ENCODE assay signal across 10 mouse cellular contexts in genomic region chrX:164398456-164398855, GRCm38 (mm10). TPM values are rescaled to one million over a fixed set of nuclear protein-coding genes. Genes with fewer than 3 reads are reported as not detected.
DNase-seq lines count a peak whose midpoint lies in the region; ATAC-seq and TF ChIP-seq lines count a peak whose summit lies in the region.
"Had no signal": no experiment of that assay in that cellular context is flagged by ENCODE, and none has a peak within 500 bp of the region (broad histone marks: within the 10 kb centered on the region; RNA-seq: fewer than 3 reads in every experiment).

No protein-coding gene starts in this region.

- no peaks in the 10 kb centered on the region for H3K4me1 ChIP-seq in hindbrain, embryonic 14.5 days (replicated peaks; ENCODE audit: control insufficient read depth, insufficient read depth, low read length)
- no peaks in the 10 kb centered on the region for H3K4me1 ChIP-seq in hindbrain, embryonic 10.5 days (replicated peaks)
- H3K4me1 ChIP-seq in spleen, adult 2 months (ENCODE audit: control insufficient read depth, insufficient read depth, insufficient read length), result no peaks in the 10 kb centered on the region
- H3K4me1 ChIP-seq: lung, embryonic 15.5 days had no signal

- WGBS in hindbrain, embryonic 14.5 days, result 60% methylated on average over 3 of the region's 3 CpGs
- WGBS in hindbrain, embryonic 10.5 days, result 64% methylated on average over 3 of the region's 3 CpGs
- WGBS in spleen, adult 2 months, result 67% methylated on average over 3 of the region's 3 CpGs

- peak; percentile 1; the same call in 1 of the 2 replicates for TF ChIP-seq CTCF in spleen, adult 2 months (IDR thresholded peaks at IDR 0.05; ENCODE audit: extremely low read depth, insufficient read depth, insufficient read length, insufficient replicate concordance)

- no peaks in the 10 kb centered on the region for H3K27me3 ChIP-seq in hindbrain, embryonic 14.5 days (ENCODE audit: control insufficient read depth, insufficient read depth, low read length)
- peaks cover 18% of the 10 kb centered on the region; the same call in 1 of the 2 replicates for H3K27me3 ChIP-seq in hindbrain, embryonic 10.5 days (ENCODE audit: insufficient read depth, poor library complexity, severe bottlenecking)
- no peaks in the 10 kb centered on the region for H3K27me3 ChIP-seq in spleen, adult 2 months (ENCODE audit: control insufficient read depth, insufficient read depth, low read length)
- H3K27me3 ChIP-seq: lung, embryonic 15.5 days had no signal

- H3K4me3 ChIP-seq in hindbrain, embryonic 14.5 days (replicated peaks; ENCODE audit: low read length), result no peak overlapping the region
- no peak overlapping the region for H3K4me3 ChIP-seq in hindbrain, embryonic 10.5 days
- H3K4me3 ChIP-seq in spleen, adult 2 months (ENCODE audit: extremely low read depth, insufficient read depth, insufficient read length), result no peak overlapping the region
- H3K4me3 ChIP-seq: lung, embryonic 15.5 days had no signal

- ATAC-seq in hindbrain, embryonic 14.5 days (ENCODE audit: low FRiP score), result no peak; the same call in 1 of the 2 replicates

- H3K9ac ChIP-seq in hindbrain, embryonic 14.5 days, result no peak overlapping the region
- H3K9ac ChIP-seq: lung, embryonic 15.5 days had no signal

- H3K27ac ChIP-seq in hindbrain, embryonic 14.5 days, result no peak overlapping the region
- H3K27ac ChIP-seq in hindbrain, embryonic 10.5 days, result no peak overlapping the region
- no peak overlapping the region for H3K27ac ChIP-seq in spleen, adult 2 months (ENCODE audit: insufficient read depth, low read length)
- H3K27ac ChIP-seq: lung, embryonic 15.5 days had no signal

- H3K4me2 ChIP-seq in hindbrain, embryonic 14.5 days (replicated peaks), result no peak overlapping the region
- H3K4me2 ChIP-seq: lung, embryonic 15.5 days had no signal

- TF ChIP-seq POLR2A in spleen, adult 2 months (IDR thresholded peaks at IDR 0.05; ENCODE audit: low read depth, low read length), result no peak

- DNase-seq in hindbrain, embryonic 14.5 days (ENCODE audit: low spot score), result peak; percentile 59
- DNase-seq in hindbrain, embryonic 10.5 days (ENCODE audit: low spot score), result no peak
- DNase-seq in spleen, adult 2 months (ENCODE audit: low read depth in 1 of 2, low spot score in 2 of 2), result no peak
- DNase-seq in spleen, adult 18-20 months, result no peak
- DNase-seq in forelimb bud, embryonic 11.5 days (ENCODE audit: low read depth, low spot score), result peak; percentile 19
- no peak for DNase-seq in adrenal gland, postnatal 10 days
- DNase-seq in kidney, postnatal 4 days, result no peak
- DNase-seq in thymus, postnatal 14 days, result no peak

- H3K9me3 ChIP-seq in hindbrain, embryonic 14.5 days (ENCODE audit: control insufficient read depth, low read length), result no peaks in the 10 kb centered on the region
- no peaks in the 10 kb centered on the region for H3K9me3 ChIP-seq in hindbrain, embryonic 10.5 days
- H3K9me3 ChIP-seq: lung, embryonic 15.5 days had no signal

- H3K36me3 ChIP-seq in hindbrain, embryonic 14.5 days (replicated peaks; ENCODE audit: control insufficient read depth, insufficient read depth), result no peaks in the 10 kb centered on the region
- H3K36me3 ChIP-seq in hindbrain, embryonic 10.5 days, result no peaks in the 10 kb centered on the region
- H3K36me3 ChIP-seq in spleen, adult 2 months (ENCODE audit: control insufficient read depth, insufficient read depth, low read length), result no peaks in the 10 kb centered on the region
- H3K36me3 ChIP-seq: lung, embryonic 15.5 days had no signal

RNA-seq across cellular contexts. Expression of gene Piga, which starts 21.1 kb away (rescaled TPM):
- 5.3 and 6.1 TPM in 2 replicates for polyA plus RNA-seq in hindbrain, embryonic 14.5 days (2014; fragmentation: Nextera tagmentation; extraction: Ambion mirVana)
- polyA plus RNA-seq in hindbrain, embryonic 10.5 days (2016; fragmentation: Nextera tagmentation; extraction: Ambion mirVana), result 12.1 and 19.1 TPM in 2 replicates
- 1.8 and 2.2 TPM in 2 replicates for polyA plus RNA-seq in spleen, adult 2 months (2012; rRNA removed)
- total RNA-seq in adrenal gland, postnatal 10 days (2021), result 1 to 10 TPM; 8.5 to 9.1 TPM

RNA-seq across cellular contexts. Expression of gene Vegfd, which starts 25.3 kb away (rescaled TPM):
- polyA plus RNA-seq in hindbrain, embryonic 14.5 days (2014; fragmentation: Nextera tagmentation; extraction: Ambion mirVana), result 0.29 and 0.56 TPM in 2 replicates
- polyA plus RNA-seq in hindbrain, embryonic 10.5 days (2016; fragmentation: Nextera tagmentation; extraction: Ambion mirVana), result 1.2 and 2.4 TPM in 2 replicates
- 0.62 and 1.1 TPM in 2 replicates for polyA plus RNA-seq in spleen, adult 2 months (2012; rRNA removed)
- 10 to 100 TPM; 22.4 to 28.7 TPM for total RNA-seq in adrenal gland, postnatal 10 days (2021)
- total RNA-seq: granulocyte monocyte progenitor cell, adult 5-6 weeks had no signal

RNA-seq across cellular contexts. Expression of gene Asb11, which starts 38.3 kb away (rescaled TPM):
- polyA plus RNA-seq in hindbrain, embryonic 14.5 days (2014; fragmentation: Nextera tagmentation; extraction: Ambion mirVana), result not detected in 2 replicates
- not detected in 2 replicates for polyA plus RNA-seq in hindbrain, embryonic 10.5 days (2016; fragmentation: Nextera tagmentation; extraction: Ambion mirVana)
- 0.07 TPM in 1 of 2 replicates, not detected in the other for polyA plus RNA-seq in spleen, adult 2 months (2012; rRNA removed)
- 1 to 10 TPM in 1 of 2 experiments, under 1 TPM in 1; 0.33 to 1.9 TPM for total RNA-seq in adrenal gland, postnatal 10 days (2021)

Comparison
In these comparisons a context has a peak if more than half of its experiments do, and no peak if none do; other contexts are left out.
1. DNase-seq: peak in hindbrain, embryonic 14.5 days (single experiment) and forelimb bud, embryonic 11.5 days (single experiment); none in hindbrain, embryonic 10.5 days (single experiment), spleen, adult 2 months (0 of 2), spleen, adult 18-20 months (0 of 2), adrenal gland, postnatal 10 days (single experiment), kidney, postnatal 4 days (0 of 2) and thymus, postnatal 14 days (single experiment).